Mouse (Mus musculus) bone marrow macrophage, adult 2 months (primary cell): ENCODE results near the gene Ripor2.

Experiments
- CTCF ChIP-seq: IDR thresholded peaks from 2 replicates; pipeline ENCODE4 v1.5.1; 2012; ENCODE audit warnings: low read depth, mild to moderate bottlenecking, low read length, moderate library complexity
- POLR2A ChIP-seq: IDR thresholded peaks from 2 replicates; pipeline ENCODE4 v1.6.1; 2012; ENCODE audit warnings: mild to moderate bottlenecking, low read depth, low read length, borderline replicate concordance

GRCm38 (mm10) chr13:24759451-24759850, 177.5 kb downstream of the Ripor2 start:
- TF ChIP-seq CTCF (no peak), POLR2A (no peak)
